Mouse (Mus musculus): ENCODE results near the gene Ankrd63. TPM values are rescaled to one million over a fixed set of nuclear protein-coding genes. Genes with fewer than 3 reads are reported as not detected.
A peak's percentile ranks its signal among the peaks of the same experiment; 100 is the strongest.

The Ankrd63 gene
- polyA plus RNA-seq, 1 experiment from 2014 or later, result 0.07 TPM

- no peak overlapping the region for H3K9ac ChIP-seq
- ATAC-seq (ENCODE audit: insufficient number of reproducible peaks, insufficient read depth, low FRiP score, low TSS enrichment, low read depth), result no peak
- H3K36me3 ChIP-seq, result no peaks in the 10 kb centered on the region
- no peaks in the 10 kb centered on the region for H3K9me3 ChIP-seq
- no peak overlapping the region for H3K4me3 ChIP-seq
- H3K4me2 ChIP-seq, result no peak overlapping the region
- peaks cover 11% of the 10 kb centered on the region for H3K4me1 ChIP-seq
- H3K27ac ChIP-seq, result no peak overlapping the region
- peaks cover 30% of the 10 kb centered on the region for H3K27me3 ChIP-seq
- WGBS, result 82% methylated on average over 15 of the region's 15 CpGs
Measured at GRCm38 (mm10) chr2:118723693-118724486, 20.1 kb upstream of the Ankrd63 start.

GRCm38 (mm10) chr2:118716677-118717076 lies 12.9 kb upstream of the Ankrd63 start:
- H3K4me1 ChIP-seq, result peaks cover 11% of the 10 kb centered on the region
- no peak overlapping the region for H3K9ac ChIP-seq
- H3K9me3 ChIP-seq, result no peaks in the 10 kb centered on the region
- no peak overlapping the region for H3K4me3 ChIP-seq
- H3K36me3 ChIP-seq, result no peaks in the 10 kb centered on the region
- 87% methylated on average over 5 of the region's 5 CpGs for WGBS
- no peak overlapping the region for H3K27ac ChIP-seq
- no peak overlapping the region for H3K4me2 ChIP-seq
- H3K27me3 ChIP-seq, result peaks cover 45% of the 10 kb centered on the region
- no peak for ATAC-seq (ENCODE audit: insufficient number of reproducible peaks, insufficient read depth, low FRiP score, low TSS enrichment, low read depth)

GRCm38 (mm10) chr2:118714230-118714629 lies 10.5 kb upstream of the Ankrd63 start:
- H3K27ac ChIP-seq, result no peak overlapping the region
- peaks cover 63% of the 10 kb centered on the region for H3K27me3 ChIP-seq
- no peaks in the 10 kb centered on the region for H3K36me3 ChIP-seq
- H3K4me2 ChIP-seq, result no peak overlapping the region
- peaks cover 23% of the 10 kb centered on the region for H3K4me1 ChIP-seq
- ATAC-seq (ENCODE audit: insufficient number of reproducible peaks, insufficient read depth, low FRiP score, low TSS enrichment, low read depth), result no peak
- no peak overlapping the region for H3K4me3 ChIP-seq
- WGBS, result 51% methylated on average over 4 of the region's 4 CpGs
- no peak overlapping the region for H3K9ac ChIP-seq
- H3K9me3 ChIP-seq, result no peaks in the 10 kb centered on the region

- Histone ChIP-seq H3K9ac (no peak overlapping the region), H3K4me2 (no peak overlapping the region), H3K36me3 (no peaks in the 10 kb centered on the region), H3K9me3 (no peaks in the 10 kb centered on the region), H3K4me3 (no peak overlapping the region), H3K27ac (no peak overlapping the region), H3K27me3 (peaks cover 64% of the 10 kb centered on the region), H3K4me1 (peaks cover 23% of the 10 kb centered on the region)
- no peak for ATAC-seq (ENCODE audit: insufficient number of reproducible peaks, insufficient read depth, low FRiP score, low TSS enrichment, low read depth)
- WGBS, result 94% methylated on average over 6 of the region's 6 CpGs
Measured at GRCm38 (mm10) chr2:118713631-118714030, 9.9 kb upstream of the Ankrd63 start.

GRCm38 (mm10) chr2:118711038-118711494 lies 7.3 kb upstream of the Ankrd63 start:
- ATAC-seq (ENCODE audit: insufficient number of reproducible peaks, insufficient read depth, low FRiP score, low TSS enrichment, low read depth), result no peak
- H3K4me3 ChIP-seq, result peak overlapping the region; percentile 41
- H3K36me3 ChIP-seq, result no peaks in the 10 kb centered on the region
- H3K9ac ChIP-seq, result peak overlapping the region; percentile 65
- no peaks in the 10 kb centered on the region for H3K9me3 ChIP-seq
- peaks cover 84% of the 10 kb centered on the region for H3K27me3 ChIP-seq
- H3K4me2 ChIP-seq, result peak overlapping the region; percentile 77
- peaks cover 29% of the 10 kb centered on the region for H3K4me1 ChIP-seq
- H3K27ac ChIP-seq, result no peak overlapping the region
- under 1% methylated on average over 36 of the region's 36 CpGs for WGBS

GRCm38 (mm10) chr2:118709655-118710221 lies 6.0 kb upstream of the Ankrd63 start:
- Histone ChIP-seq H3K27ac (no peak overlapping the region), H3K27me3 (peaks cover 93% of the 10 kb centered on the region), H3K36me3 (no peaks in the 10 kb centered on the region), H3K9me3 (no peaks in the 10 kb centered on the region), H3K9ac (no peak overlapping the region), H3K4me1 (peaks cover 21% of the 10 kb centered on the region), H3K4me3 (no peak overlapping the region), H3K4me2 (no peak overlapping the region)
- no peak for ATAC-seq (ENCODE audit: insufficient number of reproducible peaks, insufficient read depth, low FRiP score, low TSS enrichment, low read depth)
- WGBS, result 43% methylated on average over 4 of the region's 4 CpGs

GRCm38 (mm10) chr2:118708472-118708871 lies 4.7 kb upstream of the Ankrd63 start:
- Histone ChIP-seq H3K27me3 (peaks cover 100% of the 10 kb centered on the region), H3K27ac (no peak overlapping the region), H3K36me3 (no peaks in the 10 kb centered on the region), H3K4me1 (peaks cover 32% of the 10 kb centered on the region), H3K4me3 (no peak overlapping the region), H3K9me3 (no peaks in the 10 kb centered on the region), H3K4me2 (no peak overlapping the region), H3K9ac (no peak overlapping the region)
- 71% methylated on average over 4 of the region's 4 CpGs for WGBS
- ATAC-seq (ENCODE audit: insufficient number of reproducible peaks, insufficient read depth, low FRiP score, low TSS enrichment, low read depth), result no peak

- 7% methylated on average over 6 of the region's 6 CpGs for WGBS
- Histone ChIP-seq H3K9me3 (no peaks in the 10 kb centered on the region), H3K4me1 (peaks cover 39% of the 10 kb centered on the region), H3K27me3 (peaks cover 100% of the 10 kb centered on the region), H3K4me3 (no peak overlapping the region), H3K36me3 (no peaks in the 10 kb centered on the region), H3K27ac (no peak overlapping the region), H3K9ac (no peak overlapping the region), H3K4me2 (no peak overlapping the region)
- no peak for ATAC-seq (ENCODE audit: insufficient number of reproducible peaks, insufficient read depth, low FRiP score, low TSS enrichment, low read depth)
Measured at GRCm38 (mm10) chr2:118706436-118706835, 2.7 kb upstream of the Ankrd63 start.

- no peak for ATAC-seq (ENCODE audit: insufficient number of reproducible peaks, insufficient read depth, low FRiP score, low TSS enrichment, low read depth)
- Histone ChIP-seq H3K36me3 (no peaks in the 10 kb centered on the region), H3K9ac (peak overlapping the region; percentile 44), H3K27me3 (peaks cover 94% of the 10 kb centered on the region), H3K27ac (no peak overlapping the region), H3K4me2 (peak overlapping the region; percentile 77), H3K9me3 (no peaks in the 10 kb centered on the region), H3K4me3 (peak overlapping the region; percentile 43), H3K4me1 (peaks cover 43% of the 10 kb centered on the region)
- WGBS, result under 1% methylated on average over 93 of the region's 93 CpGs
Measured at GRCm38 (mm10) chr2:118702883-118703761, 641 bp downstream of the Ankrd63 start.

- ATAC-seq (ENCODE audit: insufficient number of reproducible peaks, insufficient read depth, low FRiP score, low TSS enrichment, low read depth), result no peak
- WGBS, result 4% methylated on average over 51 of the region's 51 CpGs
Measured at GRCm38 (mm10) chr2:118701971-118702882, 1.5 kb downstream of the Ankrd63 start.

More at GRCm38 (mm10) chr2:118701971-118702882, 1.5 kb downstream of the Ankrd63 start:
- peak overlapping the region; percentile 43 for H3K4me3 ChIP-seq
- H3K9me3 ChIP-seq, result no peaks in the 10 kb centered on the region
- peaks cover 89% of the 10 kb centered on the region for H3K27me3 ChIP-seq
- H3K4me1 ChIP-seq, result peaks cover 50% of the 10 kb centered on the region
- H3K27ac ChIP-seq, result no peak overlapping the region
- H3K36me3 ChIP-seq, result no peaks in the 10 kb centered on the region
- H3K9ac ChIP-seq, result peak overlapping the region; percentile 44; the same call in 1 of the 2 replicates
- H3K4me2 ChIP-seq, result peak overlapping the region; percentile 77
